Mouse (Mus musculus): Measurements from ENCODE around the gene Csnk2a1.

GRCm38 (mm10) chr2:152307186-152307585 lies 80.5 kb downstream of the Csnk2a1 start:
- no peak for TF ChIP-seq POLR2A (IDR thresholded peaks at IDR 0.05; ENCODE audit: extremely low read depth, insufficient read depth, low read length)
- TF ChIP-seq CTCF (IDR thresholded peaks at IDR 0.05; ENCODE audit: low read depth, low read length) = no peak
